Mouse (Mus musculus): ENCODE measurements around the gene Rgp1. TPM values are rescaled to one million over a fixed set of nuclear protein-coding genes. Genes with fewer than 3 reads are reported as not detected.

The Rgp1 gene
- polyA plus RNA-seq, 1 experiment = 74.6 TPM

DNA sequence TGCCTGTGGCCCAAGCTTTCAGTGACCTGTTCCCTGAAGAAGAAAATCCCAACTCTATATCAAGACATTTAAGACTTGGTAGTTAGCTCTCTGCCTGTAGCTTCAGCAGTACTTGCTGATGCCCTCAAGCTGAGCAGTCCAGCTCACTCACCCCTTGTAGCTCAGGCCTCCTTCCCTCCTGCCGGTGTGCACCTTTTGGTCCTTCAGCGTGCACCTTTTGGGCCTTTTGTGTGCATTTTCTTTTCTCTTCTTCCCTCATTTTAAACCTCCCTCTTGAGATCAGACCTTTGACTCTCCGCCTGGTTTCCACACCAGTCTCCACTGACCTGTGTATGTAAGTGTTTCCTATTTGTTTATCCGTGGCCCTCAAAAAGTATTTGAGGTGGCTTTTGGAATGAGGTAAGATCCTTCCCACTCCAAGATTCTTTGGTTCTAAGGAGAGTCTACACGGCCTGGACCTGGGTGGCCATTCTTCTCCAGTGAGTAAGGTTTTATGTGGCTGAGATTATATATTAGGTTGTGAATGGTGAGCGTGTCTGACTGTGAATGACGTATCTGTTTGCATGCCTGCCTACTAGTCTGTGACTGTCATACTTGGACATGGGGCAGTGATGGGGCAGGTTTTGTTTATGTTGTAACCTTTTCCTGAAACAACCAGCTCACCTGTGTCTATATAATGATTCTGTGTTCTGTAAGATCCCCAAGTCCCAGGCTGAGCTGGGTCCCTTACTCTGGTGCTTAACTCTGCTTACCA is 56.3 kb downstream of the Rgp1 start:
- no peak for DNase-seq (ENCODE audit: low read depth)

- no peak for DNase-seq (ENCODE audit: low read depth)
Observed at GRCm38 (mm10) chr4:43636751-43637150, 58.2 kb downstream of the Rgp1 start.

Other genes starting within 250 kb of the Rgp1 start
- gene Rusc2, start 196.7 kb upstream of the Rgp1 start, polyA plus RNA-seq (2012; rRNA removed) = 14.5 and 16.1 TPM in 2 replicates
- 3.4 and 4.4 TPM in 2 replicates for gene Fam166b, start 149.6 kb upstream of the Rgp1 start, polyA plus RNA-seq (2012; rRNA removed)
- gene Tesk1, start 136.8 kb upstream of the Rgp1 start, polyA plus RNA-seq (2012; rRNA removed) = 64.6 and 65.6 TPM in 2 replicates
- 3.5 and 3.8 TPM in 2 replicates for gene Cd72, start 124.1 kb upstream of the Rgp1 start, polyA plus RNA-seq (2012; rRNA removed)
- gene Sit1, start 95.0 kb upstream of the Rgp1 start, polyA plus RNA-seq (2012; rRNA removed) = 0.14 TPM in 1 of 2 replicates, not detected in the other
- gene Ccdc107, start 85.8 kb upstream of the Rgp1 start, polyA plus RNA-seq (2012; rRNA removed) = 184 and 241 TPM in 2 replicates
- 3.4 and 3.5 TPM in 2 replicates for gene Arhgef39, start 79.0 kb upstream of the Rgp1 start, polyA plus RNA-seq (2012; rRNA removed)
- 0.22 and 0.36 TPM in 2 replicates for gene Car9, start 71.7 kb upstream of the Rgp1 start, polyA plus RNA-seq (2012; rRNA removed)
- 85.8 and 88.1 TPM in 2 replicates for gene Tpm2, start 55.0 kb upstream of the Rgp1 start, polyA plus RNA-seq (2012; rRNA removed)
- gene Creb3, start 16.4 kb upstream of the Rgp1 start, polyA plus RNA-seq (2012; rRNA removed) = 58.2 and 96.1 TPM in 2 replicates
- 88.5 and 105 TPM in 2 replicates for gene Tln1, start 16.0 kb upstream of the Rgp1 start, polyA plus RNA-seq (2012; rRNA removed)
- gene Gba2, start 158 bp downstream of the Rgp1 start, polyA plus RNA-seq (2012; rRNA removed) = 17.9 and 23.9 TPM in 2 replicates
- gene Msmp, start 5.8 kb downstream of the Rgp1 start, polyA plus RNA-seq (2012; rRNA removed) = 0.99 and 2.0 TPM in 2 replicates
- 34.7 and 35.4 TPM in 2 replicates for gene Npr2, start 53.2 kb downstream of the Rgp1 start, polyA plus RNA-seq (2012; rRNA removed)
- gene Spag8, start 74.9 kb downstream of the Rgp1 start, polyA plus RNA-seq (2012; rRNA removed) = 3.9 and 4.7 TPM in 2 replicates
- 120 and 130 TPM in 2 replicates for gene Hint2, start 77.8 kb downstream of the Rgp1 start, polyA plus RNA-seq (2012; rRNA removed)
- gene Tmem8b, start 90.3 kb downstream of the Rgp1 start, polyA plus RNA-seq (2012; rRNA removed) = 9.8 and 13.6 TPM in 2 replicates
- 0.50 and 0.77 TPM in 2 replicates for gene Fam221b, start 90.4 kb downstream of the Rgp1 start, polyA plus RNA-seq (2012; rRNA removed)
- gene Olfr70, start 122.1 kb downstream of the Rgp1 start, polyA plus RNA-seq (2012; rRNA removed) = not detected in 2 replicates
- gene Olfr71, start 131.5 kb downstream of the Rgp1 start, polyA plus RNA-seq (2012; rRNA removed) = not detected in 2 replicates
- 16.2 and 23.7 TPM in 2 replicates for gene Hrct1, start 148.5 kb downstream of the Rgp1 start, polyA plus RNA-seq (2012; rRNA removed)
- 6.4 and 8.3 TPM in 2 replicates for gene Spaar, start 151.3 kb downstream of the Rgp1 start, polyA plus RNA-seq (2012; rRNA removed)
- not detected in 2 replicates for gene Olfr159, start 192.3 kb downstream of the Rgp1 start, polyA plus RNA-seq (2012; rRNA removed)
- gene Olfr156, start 245.2 kb downstream of the Rgp1 start, polyA plus RNA-seq (2012; rRNA removed) = not detected in 2 replicates

Data from gonadal fat pad, adult 2 months (tissue).